ENCODE assay signal across 26 mouse cellular contexts in genomic region chr13:60729055-60729402, GRCm38 (mm10). TPM values are rescaled to one million over a fixed set of nuclear protein-coding genes. Genes with fewer than 3 reads are reported as not detected.
"Had no signal": no experiment of that assay in that cellular context is flagged by ENCODE, and none has a peak within 500 bp of the region (broad histone marks: within the 10 kb centered on the region; RNA-seq: fewer than 3 reads in every experiment).

No protein-coding gene starts in this region.

- H3K4me1 ChIP-seq: limb, embryonic 13.5 days; liver, embryonic 12.5 days; liver, embryonic 15.5 days; midbrain, embryonic 13.5 days had no signal

- ATAC-seq: liver, embryonic 12.5 days; midbrain, embryonic 13.5 days had no signal

- H3K4me2 ChIP-seq: limb, embryonic 13.5 days; liver, embryonic 12.5 days; liver, embryonic 15.5 days; midbrain, embryonic 13.5 days had no signal

- H3K9ac ChIP-seq: limb, embryonic 13.5 days; liver, embryonic 12.5 days; liver, embryonic 15.5 days; midbrain, embryonic 13.5 days had no signal

- H3K27ac ChIP-seq: kidney, postnatal 0 days; limb, embryonic 10.5 days; limb, embryonic 13.5 days; liver, embryonic 12.5 days; liver, embryonic 15.5 days; macrophage; midbrain, embryonic 13.5 days; stomach, postnatal 0 days had no signal

- H3K27me3 ChIP-seq: limb, embryonic 13.5 days; liver, embryonic 12.5 days; liver, embryonic 15.5 days; midbrain, embryonic 13.5 days had no signal

- H3K4me3 ChIP-seq: layer of hippocampus, adult 2 months; limb, embryonic 10.5 days; limb, embryonic 13.5 days; liver, embryonic 12.5 days; liver, embryonic 15.5 days; midbrain, embryonic 13.5 days had no signal

- H3K9me3 ChIP-seq: limb, embryonic 10.5 days; limb, embryonic 13.5 days; liver, embryonic 12.5 days; liver, embryonic 15.5 days; midbrain, embryonic 13.5 days had no signal

- DNase-seq: kidney, postnatal 25 days; layer of hippocampus, adult 9-11 months; liver; thymus, adult 2 months; thymus, postnatal 14 days; thymus, postnatal 4 days had no signal

RNA-seq across cellular contexts. Expression of gene BC051665, which starts 57.1 kb away (rescaled TPM):
- total RNA-seq: layer of hippocampus, adult 2 months; layer of hippocampus, postnatal 25 days; left cerebral cortex, adult 18-20 months; left cerebral cortex, postnatal 25 days; megakaryocyte, adult 5-6 weeks; midbrain, postnatal 0 days had no signal
- polyA plus RNA-seq: kidney, embryonic 14.5 days; kidney, postnatal 0 days; large intestine, adult 2 months; limb, embryonic 10.5 days; limb, embryonic 13.5 days; liver, embryonic 12.5 days; liver, embryonic 15.5 days; lung, embryonic 16.5 days; macrophage; midbrain, embryonic 13.5 days; midbrain, postnatal 0 days; neural tube, embryonic 11.5 days; neural tube, embryonic 14.5 days; stomach, embryonic 14.5 days; stomach, postnatal 0 days; thymus, adult 2 months had no signal
